Mouse (Mus musculus): ENCODE measurements at regions not wholly inside any gene's neighbourhood (a gene's known extent, or its start where the extent isn't known, plus 50 kb on each side); places are given as distances from the start of the nearest gene placed in this dataset.

GRCm38 (mm10) chr15:52558682-52559081 lies 1326.0 kb upstream of the Gm7489 start:
- ATAC-seq (ENCODE audit: extremely low read depth, insufficient number of reproducible peaks, low FRiP score, poor library complexity, severe bottlenecking): no peak

GRCm38 (mm10) chr15:52564078-52564477 lies 1320.6 kb upstream of the Gm7489 start:
- no peak for ATAC-seq (ENCODE audit: extremely low read depth, insufficient number of reproducible peaks, low FRiP score, poor library complexity, severe bottlenecking)

GRCm38 (mm10) chr15:52565449-52565851 lies 1319.3 kb upstream of the Gm7489 start:
- peak; percentile 67; the same call in 1 of the 2 replicates for ATAC-seq (ENCODE audit: extremely low read depth, insufficient number of reproducible peaks, low FRiP score, poor library complexity, severe bottlenecking)

- no peak for ATAC-seq (ENCODE audit: extremely low read depth, insufficient number of reproducible peaks, low FRiP score, poor library complexity, severe bottlenecking)
These were observed 1314.5 kb upstream of the Gm7489 start for GRCm38 (mm10) chr15:52570256-52570655.

- no peak for ATAC-seq (ENCODE audit: extremely low read depth, insufficient number of reproducible peaks, low FRiP score, poor library complexity, severe bottlenecking)
These were observed 1307.1 kb upstream of the Gm7489 start for GRCm38 (mm10) chr15:52577614-52578013.

- ATAC-seq (ENCODE audit: extremely low read depth, insufficient number of reproducible peaks, low FRiP score, poor library complexity, severe bottlenecking): no peak
These were observed 1295.3 kb upstream of the Gm7489 start for GRCm38 (mm10) chr15:52589391-52589790.

GRCm38 (mm10) chr15:52599511-52599910 lies 1285.2 kb upstream of the Gm7489 start:
- ATAC-seq (ENCODE audit: extremely low read depth, insufficient number of reproducible peaks, low FRiP score, poor library complexity, severe bottlenecking): no peak

- ATAC-seq (ENCODE audit: extremely low read depth, insufficient number of reproducible peaks, low FRiP score, poor library complexity, severe bottlenecking): no peak
These were observed 1284.7 kb upstream of the Gm7489 start for GRCm38 (mm10) chr15:52599957-52600356.

GRCm38 (mm10) chr15:52639790-52640189 lies 1244.9 kb upstream of the Gm7489 start:
- no peak for ATAC-seq (ENCODE audit: extremely low read depth, insufficient number of reproducible peaks, low FRiP score, poor library complexity, severe bottlenecking)

GRCm38 (mm10) chr15:52645961-52646360 lies 1238.7 kb upstream of the Gm7489 start:
- ATAC-seq (ENCODE audit: extremely low read depth, insufficient number of reproducible peaks, low FRiP score, poor library complexity, severe bottlenecking): no peak

GRCm38 (mm10) chr15:52657916-52658315 lies 1226.8 kb upstream of the Gm7489 start:
- ATAC-seq (ENCODE audit: extremely low read depth, insufficient number of reproducible peaks, low FRiP score, poor library complexity, severe bottlenecking): no peak
